ENCODE assay signal across 9 mouse cellular contexts in genomic region chr10:43601511-43602396, GRCm38 (mm10). TPM values are rescaled to one million over a fixed set of nuclear protein-coding genes. Genes with fewer than 3 reads are reported as not detected.
DNase-seq lines count a peak whose midpoint lies in the region; ATAC-seq and TF ChIP-seq lines count a peak whose summit lies in the region.
"Had no signal": no experiment of that assay in that cellular context is flagged by ENCODE, and none has a peak within 500 bp of the region (broad histone marks: within the 10 kb centered on the region; RNA-seq: fewer than 3 reads in every experiment).

No protein-coding gene starts in this region.

- H3K4me1 ChIP-seq in midbrain, embryonic 13.5 days (replicated peaks), result 0 out of 2 replicates have a peak, but pooled peaks cover 8% of the 10 kb centered on the region
- H3K4me1 ChIP-seq in midbrain, embryonic 10.5 days, result 0 out of 2 replicates have a peak, but pooled peaks cover 4% of the 10 kb centered on the region
- peaks cover 5% of the 10 kb centered on the region; the same call in 1 of the 2 replicates for H3K4me1 ChIP-seq in hindbrain, embryonic 10.5 days (replicated peaks)
- H3K4me1 ChIP-seq in liver, embryonic 15.5 days (replicated peaks), result peaks cover 80% of the 10 kb centered on the region
- H3K4me1 ChIP-seq in stomach, postnatal 0 days (replicated peaks; ENCODE audit: control insufficient read depth, insufficient read depth), result no peaks in the 10 kb centered on the region
- peaks cover 25% of the 10 kb centered on the region for H3K4me1 ChIP-seq in heart, embryonic 12.5 days (replicated peaks)

- H3K9ac ChIP-seq in midbrain, embryonic 13.5 days (replicated peaks), result 0 out of 2 replicates have a peak overlapping the region, but pooled peaks have one; percentile 6
- no peak overlapping the region for H3K9ac ChIP-seq in liver, embryonic 15.5 days
- H3K9ac ChIP-seq in stomach, postnatal 0 days (ENCODE audit: low read length), result peak overlapping the region; percentile 32; the same call in 1 of the 2 replicates
- H3K9ac ChIP-seq in heart, embryonic 12.5 days, result no peak overlapping the region

- 65% methylated on average over 14 of the region's 14 CpGs for WGBS in midbrain, embryonic 13.5 days
- 61% methylated on average over 14 of the region's 14 CpGs for WGBS in midbrain, embryonic 10.5 days
- WGBS in hindbrain, embryonic 10.5 days, result 62% methylated on average over 14 of the region's 14 CpGs
- WGBS in liver, embryonic 15.5 days (ENCODE audit: insufficient replicate concordance), result 50% methylated on average over 14 of the region's 14 CpGs
- 26% methylated on average over 14 of the region's 14 CpGs for WGBS in stomach, postnatal 0 days
- WGBS in heart, embryonic 12.5 days, result 50% methylated on average over 14 of the region's 14 CpGs

- no peak for ATAC-seq in midbrain, embryonic 13.5 days
- no peak for ATAC-seq in liver, embryonic 15.5 days (ENCODE audit: insufficient read depth)
- peak; percentile 63; the same call in 1 of the 2 replicates for ATAC-seq in stomach, postnatal 0 days (ENCODE audit: low FRiP score, low TSS enrichment)
- no peak for ATAC-seq in heart, embryonic 12.5 days (ENCODE audit: insufficient number of reproducible peaks, low FRiP score)
- ATAC-seq in erythroid progenitor cell, adult 5-6 weeks (replicated peaks; ENCODE audit: low FRiP score, poor library complexity, severe bottlenecking), result no peak

- H3K9me3 ChIP-seq in midbrain, embryonic 13.5 days, result no peaks in the 10 kb centered on the region
- H3K9me3 ChIP-seq in midbrain, embryonic 10.5 days (replicated peaks), result no peaks in the 10 kb centered on the region
- no peaks in the 10 kb centered on the region for H3K9me3 ChIP-seq in hindbrain, embryonic 10.5 days
- H3K9me3 ChIP-seq in liver, embryonic 15.5 days (replicated peaks), result no peaks in the 10 kb centered on the region
- H3K9me3 ChIP-seq in stomach, postnatal 0 days (ENCODE audit: control insufficient read depth, low read length), result no peaks in the 10 kb centered on the region
- H3K9me3 ChIP-seq in heart, embryonic 12.5 days (replicated peaks), result no peaks in the 10 kb centered on the region

- DNase-seq in midbrain, embryonic 10.5 days (ENCODE audit: low spot score), result no peak
- peak; percentile 21 for DNase-seq in hindbrain, embryonic 10.5 days (ENCODE audit: low spot score)
- no peak for DNase-seq in stomach, postnatal 0 days (ENCODE audit: low spot score)
- no peak for DNase-seq in c-Kit-positive CD71-positive TER-119-positive erythroid progenitor cells, embryonic 14.5 days (ENCODE audit: low spot score)
- DNase-seq: kidney, adult 11 months had no signal

- 0 out of 2 replicates have a peak overlapping the region, but pooled peaks have one; percentile 25 for H3K27ac ChIP-seq in midbrain, embryonic 13.5 days
- H3K27ac ChIP-seq in midbrain, embryonic 10.5 days (replicated peaks), result no peak overlapping the region
- H3K27ac ChIP-seq in hindbrain, embryonic 10.5 days, result peak overlapping the region; percentile 72
- peak overlapping the region; percentile 38; the same call in 1 of the 2 replicates for H3K27ac ChIP-seq in liver, embryonic 15.5 days (replicated peaks)
- H3K27ac ChIP-seq in stomach, postnatal 0 days (replicated peaks), result 0 out of 2 replicates have a peak overlapping the region, but pooled peaks have one; percentile 24
- no peak overlapping the region for H3K27ac ChIP-seq in heart, embryonic 12.5 days (ENCODE audit: poor library complexity, severe bottlenecking)

- no peaks in the 10 kb centered on the region for H3K36me3 ChIP-seq in midbrain, embryonic 13.5 days
- H3K36me3 ChIP-seq in midbrain, embryonic 10.5 days, result no peaks in the 10 kb centered on the region
- H3K36me3 ChIP-seq in hindbrain, embryonic 10.5 days, result no peaks in the 10 kb centered on the region
- peaks cover 59% of the 10 kb centered on the region for H3K36me3 ChIP-seq in liver, embryonic 15.5 days (replicated peaks)
- H3K36me3 ChIP-seq in stomach, postnatal 0 days (ENCODE audit: control insufficient read depth, insufficient read depth, low read length), result no peaks in the 10 kb centered on the region
- no peaks in the 10 kb centered on the region for H3K36me3 ChIP-seq in heart, embryonic 12.5 days

- no peak for TF ChIP-seq CTCF in stomach, postnatal 0 days (IDR thresholded peaks at IDR 0.05; ENCODE audit: low read depth)

- H3K4me3 ChIP-seq in midbrain, embryonic 13.5 days (replicated peaks), result no peak overlapping the region
- H3K4me3 ChIP-seq in midbrain, embryonic 10.5 days, result no peak overlapping the region
- H3K4me3 ChIP-seq in hindbrain, embryonic 10.5 days, result no peak overlapping the region
- no peak overlapping the region for H3K4me3 ChIP-seq in liver, embryonic 15.5 days (replicated peaks)
- H3K4me3 ChIP-seq in stomach, postnatal 0 days (ENCODE audit: low read depth, low read length), result no peak overlapping the region
- H3K4me3 ChIP-seq in heart, embryonic 12.5 days, result no peak overlapping the region

- H3K27me3 ChIP-seq in midbrain, embryonic 13.5 days, result no peaks in the 10 kb centered on the region
- H3K27me3 ChIP-seq in midbrain, embryonic 10.5 days (ENCODE audit: low read depth, poor library complexity, severe bottlenecking), result no peaks in the 10 kb centered on the region
- H3K27me3 ChIP-seq in hindbrain, embryonic 10.5 days (ENCODE audit: insufficient read depth, poor library complexity, severe bottlenecking), result no peaks in the 10 kb centered on the region
- no peaks in the 10 kb centered on the region for H3K27me3 ChIP-seq in liver, embryonic 15.5 days
- no peaks in the 10 kb centered on the region for H3K27me3 ChIP-seq in stomach, postnatal 0 days (ENCODE audit: control insufficient read depth, insufficient read depth, low read length)
- H3K27me3 ChIP-seq in heart, embryonic 12.5 days (replicated peaks), result no peaks in the 10 kb centered on the region

- no peak for TF ChIP-seq EP300 in stomach, postnatal 0 days (optimal IDR thresholded peaks at IDR 0.05)

- no peak overlapping the region for H3K4me2 ChIP-seq in midbrain, embryonic 13.5 days (replicated peaks)
- no peak overlapping the region for H3K4me2 ChIP-seq in liver, embryonic 15.5 days
- peak overlapping the region; percentile 30 for H3K4me2 ChIP-seq in stomach, postnatal 0 days (replicated peaks; ENCODE audit: low read depth)
- no peak overlapping the region; the same call in 1 of the 2 replicates for H3K4me2 ChIP-seq in heart, embryonic 12.5 days

RNA-seq across cellular contexts. Expression of gene Cd24a, which starts 23.7 kb away (rescaled TPM):
- polyA plus RNA-seq in midbrain, embryonic 13.5 days (2015; fragmentation: Nextera tagmentation; extraction: Ambion mirVana), result 921 and 994 TPM in 2 replicates
- polyA plus RNA-seq in midbrain, embryonic 10.5 days (2016; fragmentation: Nextera tagmentation; extraction: Ambion mirVana), result 269 and 314 TPM in 2 replicates
- polyA plus RNA-seq in hindbrain, embryonic 10.5 days (2016; fragmentation: Nextera tagmentation; extraction: Ambion mirVana), result 344 and 448 TPM in 2 replicates
- polyA plus RNA-seq in liver, embryonic 15.5 days (2015; fragmentation: Nextera tagmentation; extraction: Ambion mirVana), result 938 and 960 TPM in 2 replicates
- polyA plus RNA-seq in stomach, postnatal 0 days (2015; fragmentation: Nextera tagmentation; extraction: Ambion mirVana), result 397 and 409 TPM in 2 replicates
- 89.2 and 91.1 TPM in 2 replicates for polyA plus RNA-seq in heart, embryonic 12.5 days (2016; fragmentation: Nextera tagmentation; extraction: Ambion mirVana)
- total RNA-seq in erythroid progenitor cell, adult 5-6 weeks (2015; ENCODE audit: low replicate concordance), result 6,032 and 6,430 TPM in 2 replicates
- 6,106 and 7,183 TPM in 2 replicates for total RNA-seq in erythroid progenitor cell, adult 5-6 weeks (2017; ENCODE audit: low replicate concordance)

Comparison
In these comparisons a context has a peak if more than half of its experiments do, and no peak if none do; other contexts are left out.
1. H3K27ac ChIP-seq: peak in midbrain, embryonic 13.5 days (single experiment), hindbrain, embryonic 10.5 days (single experiment), liver, embryonic 15.5 days (single experiment) and stomach, postnatal 0 days (single experiment); none in midbrain, embryonic 10.5 days (single experiment) and heart, embryonic 12.5 days (single experiment).
2. H3K9ac ChIP-seq: peak in midbrain, embryonic 13.5 days (single experiment) and stomach, postnatal 0 days (single experiment); none in liver, embryonic 15.5 days (single experiment) and heart, embryonic 12.5 days (single experiment).